Mouse (Mus musculus) testis, adult 2 months (tissue): ENCODE data around the gene Rprd1b.

Source experiments
- CTCF ChIP-seq: fragments of 200-500 bp; IDR thresholded peaks from 2 replicates; pipeline ENCODE4 v1.5.1; 2012; ENCODE audit warnings: low read depth, mild to moderate bottlenecking, inconsistent platforms, low read length, moderate library complexity; ENCODE audit not compliant: control insufficient read depth, insufficient read depth, insufficient replicate concordance
- POLR2A ChIP-seq: fragments of 200-500 bp; IDR thresholded peaks from 2 replicates; pipeline ENCODE4 v1.6.1; 2012; ENCODE audit warnings: low read depth, mild to moderate bottlenecking, inconsistent platforms, low read length, moderate library complexity; ENCODE audit not compliant: control insufficient read depth

- TF ChIP-seq POLR2A = no peak
- TF ChIP-seq CTCF = no peak
Measured at GRCm38 (mm10) chr2:158120211-158120610, 91.9 kb downstream of the Rprd1b start.
